Mouse (Mus musculus): ENCODE data around the gene Isg15.
A peak's percentile ranks its signal among the peaks of the same experiment; 100 is the strongest.

Isg15 gene

DNA sequence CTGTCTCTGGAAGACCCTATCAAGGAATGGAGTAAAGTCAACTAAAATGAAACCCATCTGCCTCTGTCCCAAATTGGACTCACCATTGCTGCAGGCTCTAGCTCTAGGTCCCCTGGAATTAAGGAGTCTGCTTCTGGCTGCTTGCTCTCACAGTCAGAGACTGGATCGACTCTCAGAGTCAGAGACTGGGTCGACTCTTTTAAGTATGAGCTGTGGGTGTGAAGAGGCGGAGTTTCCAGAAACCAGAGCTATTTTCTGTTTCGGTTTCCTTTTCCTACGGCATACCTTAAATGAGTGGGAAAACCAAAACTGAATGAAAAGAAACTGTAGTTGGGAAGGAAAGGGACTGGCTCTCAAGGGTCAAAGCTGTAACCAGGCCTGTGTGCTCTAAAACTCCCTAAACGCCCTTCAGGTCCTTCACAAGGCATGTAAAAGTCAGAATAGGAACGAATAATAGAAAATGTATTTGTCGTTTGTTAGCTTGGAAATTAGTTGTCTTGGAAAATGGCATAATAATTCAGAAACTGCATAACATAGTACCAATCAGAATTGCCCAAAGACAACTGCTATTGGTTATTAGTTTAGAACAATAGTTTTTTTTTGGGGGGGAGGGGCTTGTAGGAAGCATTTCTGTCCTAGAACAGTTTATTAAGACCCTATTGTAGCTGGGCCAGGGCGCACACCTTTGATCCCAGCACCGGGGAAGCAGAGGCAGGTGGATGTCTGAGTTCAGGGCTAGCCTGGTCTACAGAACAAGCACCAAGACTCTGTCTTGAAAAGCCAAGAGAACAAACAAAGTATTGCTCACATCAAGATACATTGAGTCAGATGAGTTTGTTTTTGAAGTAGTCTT is at the start of gene Isg15:
Gene Isg15, minus strand, starts transcription at position 196 of the 853 bp plus-strand sequence.
- no peak for DNase-seq

DNA sequence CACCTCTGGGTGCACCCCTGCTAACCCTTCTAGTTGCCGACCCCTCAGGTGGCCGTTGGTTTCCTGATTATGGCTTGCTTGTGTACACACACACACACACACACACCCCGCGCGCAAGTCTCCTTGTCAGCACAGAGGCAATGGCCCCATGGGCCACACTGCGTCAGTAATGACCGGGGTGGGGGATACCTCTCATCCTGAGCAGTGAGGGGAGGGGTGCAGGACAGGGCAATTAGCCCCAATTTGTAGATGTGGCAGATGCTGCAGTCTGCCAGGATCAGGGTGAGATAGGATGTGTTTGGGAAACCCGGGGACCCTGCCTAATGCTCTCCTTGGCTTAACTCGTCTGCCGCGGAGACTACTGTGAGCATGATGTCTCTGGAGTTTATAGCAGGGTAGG is 48.9 kb upstream of the Isg15 start:
- DNase-seq: no peak

DNA sequence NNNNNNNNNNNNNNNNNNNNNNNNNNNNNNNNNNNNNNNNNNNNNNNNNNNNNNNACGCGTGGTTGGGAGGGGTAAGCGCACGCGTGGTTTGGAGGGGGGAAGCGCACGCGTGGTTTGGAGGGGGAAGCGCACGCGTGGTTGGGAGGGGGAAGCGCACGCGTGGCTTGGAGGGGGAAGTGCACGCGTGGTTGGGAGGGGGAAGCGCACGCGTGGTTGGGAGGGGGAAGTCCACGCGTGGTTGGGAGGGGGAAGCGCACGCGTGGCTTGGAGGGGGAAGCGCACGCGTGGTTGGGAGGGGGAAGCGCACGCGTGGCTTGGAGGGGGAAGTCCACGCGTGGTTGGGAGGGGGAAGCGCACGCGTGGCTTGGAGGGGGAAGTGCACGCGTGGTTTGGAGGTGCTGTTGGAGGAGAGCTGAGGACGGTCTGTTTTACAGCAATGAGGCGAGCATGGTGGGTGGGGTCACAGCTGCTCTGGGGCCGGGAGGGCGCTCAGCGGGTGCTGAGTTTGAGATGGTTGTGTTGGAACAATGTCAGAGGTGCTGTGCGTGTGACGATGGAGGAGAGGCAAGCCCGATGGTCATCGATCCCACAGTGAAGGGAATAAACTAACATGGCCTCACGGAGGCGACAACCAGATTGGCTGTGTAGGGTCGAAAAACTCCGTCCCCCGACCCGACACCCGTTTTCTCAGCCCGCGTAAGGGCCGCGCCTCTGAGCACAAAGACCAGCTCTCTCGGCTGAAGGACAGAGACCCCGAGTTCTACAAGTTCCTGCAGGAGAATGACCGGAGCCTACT is 36.2 kb upstream of the Isg15 start:
- no peak for DNase-seq

DNA sequence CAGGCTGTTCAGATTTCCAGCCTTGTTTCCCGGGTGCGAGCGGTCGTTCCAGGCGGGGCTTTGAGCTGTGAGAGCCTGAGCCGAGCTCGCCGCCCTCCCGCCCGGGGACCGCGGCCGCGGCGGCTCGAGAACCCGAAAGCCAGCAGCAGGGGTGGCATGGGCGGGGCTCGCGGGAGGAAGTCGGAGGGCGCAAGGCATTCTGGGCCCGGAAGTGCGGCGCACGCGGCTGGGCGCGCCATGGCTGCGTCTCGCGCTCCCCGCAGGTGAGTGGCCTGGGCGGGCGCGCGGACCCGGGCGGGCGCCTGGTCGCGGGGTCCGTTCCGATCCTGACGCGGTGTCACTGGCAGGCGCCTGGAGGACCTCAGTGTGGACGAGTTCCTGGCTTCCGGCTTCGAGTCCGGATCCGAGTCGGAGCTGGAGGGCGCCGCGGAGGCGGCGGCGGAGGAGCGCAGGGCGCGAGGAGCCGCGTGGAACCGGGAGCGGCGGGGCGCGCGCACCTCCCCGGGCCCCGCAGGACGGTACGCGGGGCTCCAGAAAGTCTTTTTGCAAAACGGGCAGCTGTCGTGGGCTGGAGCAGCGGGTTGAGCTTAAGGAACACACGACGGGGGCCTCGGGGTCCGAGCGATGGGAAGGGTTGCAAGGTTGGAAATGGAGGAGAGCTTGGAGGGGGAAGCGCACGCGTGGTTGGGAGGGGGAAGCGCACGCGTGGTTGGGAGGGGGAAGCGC is 35.4 kb upstream of the Isg15 start, which contains the start of gene Noc2l:
Gene Noc2l, plus strand, starts transcription at position 203 of the 726 bp plus-strand sequence.
- peak; percentile 86 for DNase-seq

DNA sequence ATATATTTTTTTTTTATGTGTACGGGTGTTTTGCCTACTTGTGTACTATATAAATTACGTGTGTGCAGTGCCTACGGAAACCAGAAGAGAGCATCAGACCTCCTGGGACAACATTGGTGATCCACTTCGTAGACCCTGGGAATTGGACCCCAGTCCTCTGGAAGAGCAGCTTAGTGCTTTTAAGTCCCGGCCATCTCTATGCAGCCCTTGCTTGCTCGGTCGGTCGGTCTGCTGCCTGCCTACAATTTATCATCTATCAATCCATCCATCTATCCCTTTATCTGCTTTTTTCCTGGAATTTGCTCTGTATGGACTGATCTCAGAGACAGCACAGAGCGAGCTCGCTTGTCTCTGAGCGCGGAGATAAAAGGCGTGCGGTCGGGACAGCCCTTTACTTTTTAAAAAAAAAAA is 34.7 kb upstream of the Isg15 start:
- no peak for DNase-seq

DNA sequence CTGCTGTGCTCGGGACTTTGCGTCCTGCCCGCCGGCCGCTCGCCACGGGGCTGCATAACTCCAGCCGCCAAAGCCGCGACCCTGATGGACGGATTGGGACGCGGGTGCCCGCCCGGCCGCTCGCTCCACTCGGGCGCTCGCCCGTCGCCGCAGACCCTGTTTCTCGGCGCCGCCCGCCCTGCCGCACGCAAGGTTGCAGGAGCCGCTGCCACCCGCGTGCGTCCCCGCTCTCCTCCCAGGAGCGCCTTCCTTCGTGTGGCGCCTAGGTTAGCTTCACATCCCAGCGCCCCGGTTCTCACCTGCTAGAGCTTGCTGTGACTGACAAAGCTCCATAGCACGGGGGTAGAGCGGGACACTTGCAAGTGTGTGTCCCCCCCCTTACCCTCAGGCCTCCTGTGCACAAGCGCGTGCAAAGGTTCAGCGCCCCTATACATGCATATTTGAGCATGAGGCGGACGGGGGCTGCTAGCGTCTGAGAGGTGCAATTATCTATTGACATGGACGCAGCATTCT is 34.1 kb upstream of the Isg15 start, which contains the start of gene Plekhn1:
Gene Plekhn1, minus strand, starts transcription at position 157 of the 513 bp plus-strand sequence.
- DNase-seq: peak; percentile 73

DNA sequence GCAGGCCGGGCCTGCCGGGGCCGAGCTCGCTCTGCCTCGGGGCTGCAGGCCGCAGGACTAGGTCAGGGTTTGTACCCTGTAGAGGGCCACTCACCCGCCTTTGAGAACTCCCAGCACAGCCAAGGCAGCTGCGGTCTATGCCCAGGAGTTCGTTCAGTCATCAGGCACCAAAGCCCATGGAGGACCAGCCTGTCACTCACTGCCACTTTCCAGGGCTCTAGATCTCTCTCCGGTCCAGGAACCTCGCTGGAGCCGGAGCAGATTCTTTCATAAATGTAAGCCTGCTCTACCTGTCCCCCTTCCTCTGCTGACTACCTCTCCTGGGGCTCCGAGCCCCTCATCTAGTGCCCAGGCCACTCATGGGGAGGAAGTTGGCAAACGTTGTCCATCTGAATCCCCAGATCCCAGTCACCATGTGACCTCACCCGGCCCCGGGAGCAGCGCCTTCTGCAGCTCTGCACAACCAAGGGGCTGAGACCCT is 33.4 kb upstream of the Isg15 start:
- DNase-seq: no peak

DNA sequence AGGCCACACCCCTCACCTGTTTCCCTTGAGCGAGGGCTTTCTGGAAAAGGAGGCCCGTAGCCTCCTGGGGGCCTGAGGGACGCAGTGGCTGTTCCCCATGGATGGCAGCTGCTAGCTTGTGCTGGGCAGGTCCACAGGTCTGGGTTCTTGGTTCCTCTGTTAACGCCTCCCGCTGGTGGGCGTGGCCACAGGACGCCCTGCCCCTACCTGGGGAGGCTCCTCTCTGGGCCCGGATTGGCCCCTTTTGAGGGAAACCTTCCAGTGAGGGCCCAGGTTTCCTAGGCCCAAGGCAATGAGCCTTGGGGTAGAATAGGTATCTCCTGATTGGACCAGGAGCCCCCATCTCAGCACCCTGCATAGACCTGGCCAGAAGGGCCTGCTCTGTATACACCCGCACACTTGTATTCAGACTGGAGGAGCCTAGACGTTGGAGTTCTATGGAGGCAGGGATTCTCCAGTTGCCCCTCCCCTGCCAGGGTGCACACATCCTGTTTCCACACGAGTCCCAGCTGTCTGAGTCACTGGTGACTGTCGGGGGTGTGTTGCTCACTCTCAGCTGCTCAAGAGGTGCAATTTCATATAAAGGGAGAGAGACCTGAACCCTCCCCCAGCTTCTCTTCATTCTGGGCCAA is 27.9 kb upstream of the Isg15 start:
- no peak for DNase-seq

DNA sequence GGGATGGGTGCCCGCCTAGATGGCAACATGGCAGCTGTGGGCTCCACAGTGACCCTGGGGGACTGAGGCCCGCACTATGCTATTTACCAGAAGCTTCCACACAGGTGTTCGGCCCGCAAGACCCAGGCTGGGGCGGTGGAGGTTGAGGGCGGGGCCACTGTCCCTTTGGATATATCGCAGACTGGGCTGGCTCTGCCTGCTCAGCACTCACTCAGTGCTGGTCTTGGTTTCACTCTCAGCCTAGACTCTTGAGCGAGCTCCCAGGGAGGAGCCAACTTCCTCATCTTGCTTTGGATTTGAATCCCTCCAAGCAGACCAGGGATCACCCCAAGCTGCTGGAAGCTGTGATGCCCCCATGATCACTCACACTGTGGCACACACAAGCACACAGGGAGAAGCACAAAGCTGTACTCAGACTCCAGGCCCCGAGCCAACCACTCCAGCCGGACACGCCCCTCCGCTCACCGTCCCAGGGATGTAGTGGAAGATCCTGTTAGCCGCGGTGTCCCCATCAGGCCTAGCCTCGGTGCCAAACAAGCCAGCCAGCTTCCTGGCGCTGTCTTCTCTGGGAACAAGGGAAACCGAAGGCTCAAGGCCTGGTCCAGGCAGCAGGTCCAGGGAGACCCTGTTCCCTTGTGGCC is 27.3 kb upstream of the Isg15 start:
- no peak for DNase-seq

DNA sequence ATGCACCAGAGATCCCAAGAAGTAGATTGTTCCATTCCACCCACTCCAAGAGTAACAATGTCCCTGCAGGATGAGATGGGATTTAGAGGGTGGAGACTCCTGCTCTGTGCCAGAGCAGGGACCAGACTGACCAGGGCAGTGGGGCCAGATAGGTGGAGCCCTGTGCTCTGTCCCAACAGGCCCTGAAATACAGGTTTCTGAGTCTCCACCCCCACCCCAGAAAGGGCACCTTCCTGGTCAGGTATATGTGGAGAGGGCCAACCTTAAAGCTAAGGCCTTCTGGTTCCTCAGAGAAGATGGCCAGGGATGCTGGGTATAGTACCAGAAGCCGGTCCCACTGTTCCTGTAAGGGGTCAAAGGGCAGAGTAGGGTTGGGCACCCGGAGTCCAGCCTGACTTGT is 23.7 kb upstream of the Isg15 start:
- no peak for DNase-seq

DNA sequence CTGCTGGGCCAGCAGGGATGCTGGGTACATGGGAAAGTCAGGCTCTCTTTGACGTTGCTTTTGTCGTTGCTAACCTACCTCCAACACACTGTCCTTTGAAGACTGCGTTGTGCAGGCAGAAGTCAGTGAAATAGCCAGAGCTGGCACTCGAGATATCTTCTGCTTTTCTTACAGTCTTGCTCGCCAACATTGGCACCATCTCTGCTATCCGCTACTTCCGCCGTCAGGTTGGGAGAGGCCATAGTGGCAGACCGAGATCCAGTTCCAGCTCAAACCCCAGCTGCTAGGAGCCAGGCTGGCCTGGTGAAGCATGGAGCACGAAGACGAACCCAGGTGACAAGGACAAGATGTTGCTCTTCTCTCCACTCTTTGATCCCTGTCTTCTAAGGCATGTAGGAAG is 19.3 kb upstream of the Isg15 start:
- no peak for DNase-seq

DNA sequence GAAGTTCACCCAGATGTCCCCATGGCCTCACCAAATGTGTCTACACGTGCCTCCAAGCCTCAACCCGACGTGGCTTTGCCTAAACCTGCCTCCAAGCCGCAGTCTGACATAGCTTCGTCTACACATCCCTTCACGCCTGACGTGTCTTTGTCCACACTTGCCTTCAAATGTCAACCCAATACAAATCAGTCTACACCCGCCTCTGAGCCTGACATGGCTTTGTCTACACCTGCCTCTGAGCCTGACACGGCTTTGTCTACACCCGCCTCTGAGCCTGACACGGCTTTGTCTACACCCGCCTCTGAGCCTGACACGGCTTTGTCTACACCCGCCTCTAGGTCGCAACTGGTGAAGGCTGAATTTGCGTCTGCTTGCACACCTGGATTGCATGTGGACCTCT is 17.2 kb upstream of the Isg15 start:
- DNase-seq: no peak

DNA sequence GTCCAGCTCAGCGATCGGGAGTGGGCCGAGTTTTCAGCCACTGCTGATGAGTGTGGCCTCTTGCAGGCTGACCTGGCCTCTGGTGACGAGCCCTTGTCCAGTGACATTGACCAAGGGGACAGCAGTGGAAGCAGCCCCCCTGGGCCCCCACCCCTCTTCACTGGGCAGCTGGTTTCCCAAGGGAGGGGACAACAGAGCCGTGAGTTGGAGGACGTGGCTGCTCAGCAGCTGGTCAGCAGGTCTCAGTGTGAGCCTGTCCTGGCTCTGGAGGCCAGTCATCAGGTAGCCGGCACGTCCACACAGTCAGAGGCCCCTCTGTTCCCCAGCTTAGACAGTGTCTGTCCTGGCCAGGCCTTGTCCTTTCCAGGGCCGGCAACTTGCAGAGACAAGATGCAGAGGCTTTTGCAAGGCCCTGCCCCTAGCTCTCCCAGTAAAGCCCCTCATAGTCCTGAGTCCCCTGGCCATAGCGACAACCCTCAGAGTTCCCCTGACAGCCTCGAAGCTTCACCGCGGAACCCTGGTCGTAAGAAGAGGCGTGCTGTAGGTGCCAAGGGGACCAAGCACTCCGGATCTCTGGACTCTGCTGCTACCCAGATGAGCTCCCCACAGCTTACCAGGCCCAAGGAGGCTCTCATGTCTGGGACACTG is 16.5 kb upstream of the Isg15 start:
- no peak for DNase-seq

DNA sequence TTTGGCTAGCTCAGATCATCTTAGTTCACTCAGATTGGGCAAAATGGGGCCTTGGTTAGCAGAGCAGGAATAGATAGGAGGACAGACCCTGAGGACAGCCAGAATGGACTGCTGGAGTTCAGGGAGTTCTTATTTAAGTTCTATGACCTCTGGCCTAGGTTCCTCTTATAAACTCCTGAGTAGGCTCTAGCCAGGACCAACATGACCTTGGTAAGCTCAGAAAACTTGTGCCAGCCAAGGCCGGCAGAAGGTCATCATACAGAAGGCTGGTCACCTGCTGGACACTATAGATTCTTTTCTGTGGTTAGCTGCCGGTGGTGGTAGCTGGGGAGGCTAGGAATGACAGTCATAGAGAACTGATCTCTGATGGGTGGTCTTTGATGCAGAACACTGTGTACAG is 15.6 kb upstream of the Isg15 start:
- DNase-seq: no peak

DNA sequence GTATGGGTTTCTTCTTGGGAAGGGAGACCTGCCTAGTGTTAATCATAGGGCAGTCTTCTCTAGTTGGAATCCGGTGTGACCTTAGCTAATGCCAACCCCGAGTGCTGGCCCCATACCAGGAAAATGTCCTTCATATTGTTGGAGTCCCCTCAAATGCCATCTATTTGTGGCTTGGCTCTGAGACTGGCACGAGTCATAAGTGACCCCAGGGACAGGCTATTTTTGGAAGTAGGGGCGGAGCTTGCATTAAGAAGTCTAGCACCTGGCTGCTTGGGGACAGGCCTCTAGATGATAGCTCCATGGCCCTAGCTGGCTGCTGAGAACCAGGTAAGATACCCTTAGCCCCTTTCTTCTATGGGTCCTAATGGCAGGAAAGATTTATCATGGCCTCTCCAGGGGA is 15.0 kb upstream of the Isg15 start, which contains the start of gene Perm1:
Gene Perm1, plus strand, starts transcription at position 220 of the 400 bp plus-strand sequence.
- no peak for DNase-seq

DNA sequence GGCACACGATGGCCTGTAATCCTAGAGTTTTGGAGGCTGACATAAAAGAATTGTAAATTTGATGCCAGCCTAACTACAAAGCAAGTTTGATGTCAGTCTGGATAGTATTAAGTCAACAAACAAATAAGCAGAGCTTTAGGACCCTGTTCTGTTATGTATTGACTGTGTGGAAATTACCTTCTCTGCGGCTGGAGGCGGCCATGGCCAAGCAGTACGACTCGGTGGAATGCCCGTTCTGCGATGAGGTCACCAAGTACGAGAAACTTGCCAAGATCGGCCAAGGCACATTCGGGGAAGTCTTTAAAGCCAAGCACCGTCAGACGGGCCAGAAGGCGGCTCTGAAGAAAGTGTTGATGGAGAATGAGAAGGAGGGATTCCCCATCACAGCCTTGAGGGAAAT is 12.5 kb upstream of the Isg15 start:
- DNase-seq: no peak

DNA sequence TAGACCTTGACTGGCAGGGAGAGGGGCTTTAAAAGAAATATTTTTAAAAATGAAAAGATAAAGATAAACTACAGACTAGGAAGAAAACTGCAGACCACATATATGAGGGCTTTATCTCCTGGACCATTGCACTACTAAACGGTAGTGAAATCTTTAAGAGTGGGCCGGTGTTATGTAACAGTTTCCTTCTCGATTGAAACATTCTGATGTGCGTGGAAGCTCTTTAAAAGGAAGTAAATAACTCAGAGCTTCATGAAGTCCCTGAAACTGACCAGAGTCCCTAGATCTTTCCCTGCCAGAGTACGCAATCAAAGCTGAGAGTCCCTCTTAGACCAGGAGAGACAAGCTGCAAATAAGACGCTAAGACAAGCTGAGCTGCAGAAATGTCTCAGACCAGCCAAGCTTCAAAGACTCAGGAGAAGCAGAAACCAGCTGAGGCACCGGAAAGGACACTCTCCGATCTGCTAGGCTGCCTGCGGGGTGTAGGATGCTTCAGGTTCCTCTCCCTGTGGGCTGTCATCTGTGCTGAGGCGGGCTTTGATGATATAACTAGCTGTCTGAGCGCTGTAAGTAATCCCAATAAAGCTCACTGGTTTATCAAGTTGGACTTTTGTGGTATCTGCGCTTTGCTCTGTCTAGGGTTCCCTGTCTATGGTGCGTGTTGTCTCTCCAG is 9.5 kb upstream of the Isg15 start:
- DNase-seq: no peak

DNA sequence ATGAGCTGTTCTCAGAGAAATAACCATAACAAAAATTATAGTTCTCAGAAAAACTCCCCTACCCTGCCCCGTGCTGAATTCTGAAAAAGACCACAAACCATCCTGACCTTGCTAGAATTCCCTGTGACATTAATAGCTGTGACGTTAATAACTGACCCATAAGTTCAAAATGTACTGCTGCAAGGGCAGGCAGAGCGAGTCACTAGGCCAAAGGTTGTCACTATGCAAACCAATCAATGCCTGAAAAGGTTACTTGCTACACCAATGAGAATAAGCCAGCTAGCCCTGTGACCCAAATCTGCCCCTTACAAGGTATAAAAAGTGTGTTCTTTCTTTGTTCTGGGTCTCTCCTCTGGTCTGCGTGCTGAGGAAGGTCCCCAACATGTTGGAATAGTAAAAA is 8.3 kb upstream of the Isg15 start:
- no peak for DNase-seq

DNA sequence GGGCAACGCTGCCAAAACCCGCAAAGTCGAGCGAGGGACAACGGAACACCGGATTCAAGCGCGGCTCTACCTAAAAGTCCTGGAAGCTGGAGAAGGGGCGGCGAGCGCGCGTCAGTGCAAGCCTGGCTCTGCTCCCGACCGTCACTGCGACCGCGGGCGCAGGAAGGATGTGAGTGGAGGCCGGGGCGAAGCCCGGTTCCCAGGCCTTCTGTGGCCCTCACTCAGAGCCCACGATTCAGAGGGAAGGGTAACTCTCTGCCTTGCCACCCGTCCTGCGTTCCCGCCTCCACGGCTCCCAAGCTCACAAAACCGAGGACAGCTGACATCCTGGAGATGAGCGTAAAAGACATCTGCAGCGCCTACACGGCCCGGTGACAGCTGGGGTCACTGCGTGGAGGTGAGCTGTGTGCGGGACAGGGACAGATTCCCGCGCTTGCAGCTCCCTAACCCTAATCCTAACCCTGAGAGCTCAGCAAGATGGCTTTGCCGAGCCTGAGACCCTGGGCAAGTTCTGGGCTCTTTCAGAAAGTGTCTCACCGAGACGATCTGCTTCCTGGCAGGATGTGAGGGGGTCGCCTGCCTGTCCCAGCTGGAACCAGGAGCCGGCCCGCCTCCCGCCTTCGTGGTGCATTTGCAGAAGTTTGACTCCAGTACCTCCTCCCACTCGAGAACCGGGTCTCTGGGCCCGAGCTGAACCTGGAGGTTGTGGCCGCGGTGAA is 3.0 kb upstream of the Isg15 start:
- DNase-seq: no peak

DNA sequence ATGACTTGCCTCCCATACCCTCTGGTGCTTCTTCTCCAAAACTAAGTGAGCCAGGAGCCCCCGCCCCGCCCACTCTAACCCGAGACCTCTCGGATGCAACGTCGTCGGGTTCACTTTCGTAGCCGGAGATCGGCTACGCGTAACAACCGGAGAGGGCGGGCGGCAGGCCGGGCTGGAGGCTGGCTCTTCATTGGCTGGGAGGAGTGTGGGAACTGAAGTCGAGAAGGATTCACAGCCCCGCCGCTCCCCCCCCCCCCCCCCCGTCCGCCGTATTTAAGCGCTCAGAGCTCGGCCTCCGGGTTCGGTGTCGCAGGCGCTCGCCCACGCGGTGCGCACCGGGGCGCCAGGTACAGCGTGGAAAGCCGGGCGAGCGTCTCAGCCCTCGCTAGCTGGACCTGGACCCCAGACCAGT is 2.4 kb upstream of the Isg15 start, which contains the start of gene AW011738:
Gene AW011738, plus strand, starts transcription at position 304 of the 412 bp plus-strand sequence.
- DNase-seq: peak; percentile 68

All from cerebellum, adult 11 months (tissue).